Mouse (Mus musculus) retina, postnatal 1 day (tissue): Measurements from ENCODE around the gene Scgb2b21.
"Not testable (repeated sequence)": the region's sequence is repeated elsewhere in the genome, so short reads cannot be mapped to it uniquely, and the experiment has no call there.

Experiments used
- DNase-seq: peaks from one replicate; pipeline ENCODE4 v3.0.0-alpha.2; 2012

Scgb2b21 gene

GRCm38 (mm10) chr7:33520358-33520757, at the start of gene Scgb2b21:
Gene Scgb2b21, minus strand, starts transcription at chr7:33520458.
- no peak for DNase-seq

GRCm38 (mm10) chr7:33543420-33543819, 23.2 kb upstream of the Scgb2b21 start:
- not testable (repeated sequence) for DNase-seq
